ENCODE assay signal across 9 mouse cellular contexts in genomic region chr11:68946806-68947440, GRCm38 (mm10). TPM values are rescaled to one million over a fixed set of nuclear protein-coding genes. Genes with fewer than 3 reads are reported as not detected.
DNase-seq lines count a peak whose midpoint lies in the region; ATAC-seq lines count a peak whose summit lies in the region.
"Had no signal": no experiment of that assay in that cellular context is flagged by ENCODE, and none has a peak within 500 bp of the region (broad histone marks: within the 10 kb centered on the region; RNA-seq: fewer than 3 reads in every experiment).

No protein-coding gene starts in this region.

- no peaks in the 10 kb centered on the region for H3K4me1 ChIP-seq in lung, embryonic 15.5 days
- H3K4me1 ChIP-seq in forebrain, embryonic 11.5 days (replicated peaks; ENCODE audit: control insufficient read depth, insufficient read depth, low read length) = no peaks in the 10 kb centered on the region

- peaks cover 26% of the 10 kb centered on the region; the same call in 1 of the 2 replicates for H3K27me3 ChIP-seq in lung, embryonic 15.5 days
- H3K27me3 ChIP-seq in forebrain, embryonic 11.5 days (ENCODE audit: control insufficient read depth, insufficient read depth, low read length) = peaks cover 2% of the 10 kb centered on the region

- H3K4me2 ChIP-seq in lung, embryonic 15.5 days = peak overlapping the region; percentile 29; the same call in 1 of the 2 replicates
- H3K4me2 ChIP-seq in forebrain, embryonic 11.5 days (ENCODE audit: low read depth, low read length, severe bottlenecking) = peak overlapping the region; percentile 24; the same call in 1 of the 2 replicates

- peaks cover 6% of the 10 kb centered on the region; the same call in 1 of the 2 replicates for H3K36me3 ChIP-seq in lung, embryonic 15.5 days
- H3K36me3 ChIP-seq in forebrain, embryonic 11.5 days (ENCODE audit: control insufficient read depth, insufficient read depth, low read length) = no peaks in the 10 kb centered on the region

- intact Hi-C loops in left cerebral cortex, postnatal 36 days (cut with DNase I) = no loop called here

- ATAC-seq in lung, embryonic 15.5 days (ENCODE audit: borderline replicate concordance, extremely low read depth, low FRiP score, low TSS enrichment) = peak; percentile 31; the same call in 1 of the 2 replicates
- no peak for ATAC-seq in forebrain, embryonic 11.5 days (replicated peaks; ENCODE audit: low FRiP score)

- H3K4me3 ChIP-seq in lung, embryonic 15.5 days = no peak overlapping the region
- H3K4me3 ChIP-seq in forebrain, embryonic 11.5 days (ENCODE audit: low read depth, low read length) = no peak overlapping the region

- H3K9ac ChIP-seq in lung, embryonic 15.5 days = no peak overlapping the region
- no peak overlapping the region for H3K9ac ChIP-seq in forebrain, embryonic 11.5 days (ENCODE audit: low read length)

- DNase-seq in lung, postnatal 36 days = no peak
- no peak for DNase-seq in forebrain, embryonic 11.5 days (ENCODE audit: low spot score)
- peak; percentile 64 to 73 for DNase-seq in left cerebral cortex, postnatal 36 days (ENCODE audit: low spot score in 2 of 2)
- DNase-seq in right cerebral cortex, postnatal 4 days = peak; percentile 30
- no peak for DNase-seq in layer of hippocampus, adult 8-10 months (ENCODE audit: low spot score in 2 of 2)
- no peak for DNase-seq in ovary, adult 18-20 months (ENCODE audit: low spot score)
- DNase-seq in adrenal gland, postnatal 10 days = no peak

- no peaks in the 10 kb centered on the region for H3K9me3 ChIP-seq in lung, embryonic 15.5 days
- no peaks in the 10 kb centered on the region for H3K9me3 ChIP-seq in forebrain, embryonic 11.5 days (ENCODE audit: control insufficient read depth, low read length)

- 9% methylated on average over 14 of the region's 16 CpGs for WGBS in lung, embryonic 15.5 days
- WGBS in forebrain, embryonic 11.5 days = 12% methylated on average over 16 of the region's 16 CpGs

- no peak overlapping the region for H3K27ac ChIP-seq in lung, embryonic 15.5 days
- no peak overlapping the region for H3K27ac ChIP-seq in forebrain, embryonic 11.5 days (ENCODE audit: low read depth, low read length)

RNA-seq across cellular contexts. Expression of gene Arhgef15, which starts 10.4 kb away (rescaled TPM):
- polyA plus RNA-seq in lung, embryonic 15.5 days (2015; fragmentation: Nextera tagmentation; extraction: Ambion mirVana) = 21.2 and 24.4 TPM in 2 replicates
- polyA plus RNA-seq in forebrain, embryonic 11.5 days (2014; fragmentation: Nextera tagmentation; extraction: Ambion mirVana) = 5.2 and 6.1 TPM in 2 replicates
- 10 to 100 TPM; 16.5 to 26.9 TPM for total RNA-seq in left cerebral cortex, postnatal 36 days (2021)
- 10 to 100 TPM in 3 of 4 experiments, 1 to 10 TPM in 1; 9.1 to 16.5 (median 12.0) TPM for total RNA-seq in layer of hippocampus, adult 8-10 months (2022)
- total RNA-seq in adrenal gland, postnatal 10 days (2021) = 10 to 100 TPM; 25.4 to 35.9 TPM

RNA-seq across cellular contexts. Expression of gene Odf4, which starts 20.0 kb away (rescaled TPM):
- not detected in 2 replicates for polyA plus RNA-seq in lung, embryonic 15.5 days (2015; fragmentation: Nextera tagmentation; extraction: Ambion mirVana)
- not detected in 2 replicates for polyA plus RNA-seq in forebrain, embryonic 11.5 days (2014; fragmentation: Nextera tagmentation; extraction: Ambion mirVana)
- under 1 TPM; 0.47 to 0.70 TPM for total RNA-seq in left cerebral cortex, postnatal 36 days (2021)
- under 1 TPM in 3 of 4 experiments, not detected in 1; 0.32 to 0.58 (median 0.45) TPM for total RNA-seq in layer of hippocampus, adult 8-10 months (2022)
- under 1 TPM; 0.27 to 0.60 TPM for total RNA-seq in adrenal gland, postnatal 10 days (2021)
- polyA plus RNA-seq: small intestine, adult 2 months had no signal

RNA-seq across cellular contexts. Expression of gene Slc25a35, which starts 21.0 kb away (rescaled TPM):
- 2.8 and 3.1 TPM in 2 replicates for polyA plus RNA-seq in lung, embryonic 15.5 days (2015; fragmentation: Nextera tagmentation; extraction: Ambion mirVana)
- polyA plus RNA-seq in forebrain, embryonic 11.5 days (2014; fragmentation: Nextera tagmentation; extraction: Ambion mirVana) = 1.6 and 2.4 TPM in 2 replicates
- total RNA-seq in left cerebral cortex, postnatal 36 days (2021) = 1 to 10 TPM; 5.7 to 6.1 TPM
- 1 to 10 TPM; 4.9 to 7.4 (median 5.8) TPM for total RNA-seq in layer of hippocampus, adult 8-10 months (2022)
- total RNA-seq in adrenal gland, postnatal 10 days (2021) = 10 to 100 TPM; 28.5 to 32.9 TPM

RNA-seq across cellular contexts. Expression of gene Rangrf, which starts 28.1 kb away (rescaled TPM):
- 46.2 and 46.6 TPM in 2 replicates for polyA plus RNA-seq in lung, embryonic 15.5 days (2015; fragmentation: Nextera tagmentation; extraction: Ambion mirVana)
- 64.8 and 67.8 TPM in 2 replicates for polyA plus RNA-seq in forebrain, embryonic 11.5 days (2014; fragmentation: Nextera tagmentation; extraction: Ambion mirVana)
- total RNA-seq in left cerebral cortex, postnatal 36 days (2021) = 10 to 100 TPM; 13.7 to 18.6 TPM
- 10 to 100 TPM; 14.1 to 24.1 (median 15.9) TPM for total RNA-seq in layer of hippocampus, adult 8-10 months (2022)
- total RNA-seq in adrenal gland, postnatal 10 days (2021) = 10 to 100 TPM; 20.4 to 24.7 TPM

RNA-seq across cellular contexts. Expression of gene Rpl26, which starts 45.5 kb away (rescaled TPM):
- polyA plus RNA-seq in lung, embryonic 15.5 days (2015; fragmentation: Nextera tagmentation; extraction: Ambion mirVana) = 880 and 922 TPM in 2 replicates
- 825 and 852 TPM in 2 replicates for polyA plus RNA-seq in forebrain, embryonic 11.5 days (2014; fragmentation: Nextera tagmentation; extraction: Ambion mirVana)
- 100 to 1,000 TPM; 695 to 749 TPM for total RNA-seq in left cerebral cortex, postnatal 36 days (2021)
- 100 to 1,000 TPM; 779 to 924 (median 859) TPM for total RNA-seq in layer of hippocampus, adult 8-10 months (2022)
- 1,000 to 10,000 TPM; 1,288 to 1,295 TPM for total RNA-seq in adrenal gland, postnatal 10 days (2021)

Comparison
In these comparisons a context has a peak if more than half of its experiments do, and no peak if none do; other contexts are left out.
1. DNase-seq: peak in left cerebral cortex, postnatal 36 days (2 of 2) and right cerebral cortex, postnatal 4 days (single experiment); none in lung, postnatal 36 days (single experiment), forebrain, embryonic 11.5 days (single experiment), layer of hippocampus, adult 8-10 months (0 of 2), ovary, adult 18-20 months (single experiment) and adrenal gland, postnatal 10 days (single experiment).